Mouse (Mus musculus) embryonic fibroblast, embryonic 13.5 days (primary cell): ENCODE measurements around the gene Fhl2.

Experiments used
- CTCF ChIP-seq: IDR thresholded peaks from 2 replicates; pipeline ENCODE4 v1.5.1; 2011; ENCODE audit warnings: mild to moderate bottlenecking, control low read depth, low read length, moderate library complexity, borderline replicate concordance; ENCODE audit not compliant: insufficient read depth
- POLR2A ChIP-seq: IDR thresholded peaks from 2 replicates; pipeline ENCODE4 v1.6.1; 2011; ENCODE audit warnings: low read depth, mild to moderate bottlenecking, control low read depth, low read length, moderate library complexity

DNA sequence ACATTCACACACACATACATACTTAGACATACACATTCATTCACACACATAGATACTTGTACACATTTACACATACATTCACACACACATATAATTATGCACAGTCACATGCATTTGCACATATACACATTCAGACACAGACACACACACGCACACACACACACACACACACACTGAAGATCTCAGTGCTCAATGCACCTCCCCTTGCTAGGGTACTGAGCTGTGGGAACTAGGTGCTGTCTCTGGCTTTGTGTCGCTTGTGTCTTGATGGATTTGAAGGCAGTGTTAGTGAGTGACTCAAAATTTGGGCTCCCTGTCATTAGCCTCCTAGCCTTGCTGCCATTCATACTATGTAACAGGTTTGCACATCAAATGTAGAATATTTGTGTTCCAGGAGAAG, 74.2 kb downstream of the Fhl2 start:
- TF ChIP-seq POLR2A (no peak), CTCF (no peak)
